Mouse (Mus musculus): ENCODE results near the gene Bbip1. TPM values are rescaled to one million over a fixed set of nuclear protein-coding genes. Genes with fewer than 3 reads are reported as not detected.

Gene Bbip1
- total and polyA plus RNA-seq, 2 experiments from 2014 or later: 138 to 196 TPM

DNA sequence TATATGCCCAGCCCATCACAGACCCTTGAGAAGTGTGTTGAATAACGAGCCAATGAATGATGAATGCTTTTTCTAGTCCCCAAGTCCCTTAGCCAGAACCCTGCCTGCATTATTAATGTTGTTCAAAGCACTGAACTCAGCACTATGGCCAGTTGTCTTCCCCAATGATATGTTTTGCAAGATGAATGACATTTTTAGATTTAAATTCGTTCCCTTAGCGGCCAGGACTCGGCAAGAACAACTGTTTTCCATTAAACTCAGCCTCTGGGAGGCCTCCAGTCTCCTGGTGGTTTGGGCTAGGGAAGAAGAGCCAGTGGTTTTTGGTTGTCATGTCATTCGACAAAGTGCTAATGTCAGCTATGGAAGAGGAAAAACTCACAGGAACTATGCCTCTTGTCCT lies 62.6 kb downstream of the Bbip1 start:
- H3K9me3 ChIP-seq (ENCODE audit: low read length): no peaks in the 10 kb centered on the region
- no peaks in the 10 kb centered on the region for H3K4me1 ChIP-seq (ENCODE audit: insufficient read depth)
- TF ChIP-seq CTCF (IDR thresholded peaks at IDR 0.05; ENCODE audit: low read depth): no peak
- no peak overlapping the region for H3K9ac ChIP-seq
- H3K27me3 ChIP-seq (ENCODE audit: insufficient read depth, low read length): no peaks in the 10 kb centered on the region
- H3K4me3 ChIP-seq (ENCODE audit: low read depth, low read length): no peak overlapping the region
- no peaks in the 10 kb centered on the region for H3K36me3 ChIP-seq (ENCODE audit: insufficient read depth)
- DNase-seq: no peak
- ATAC-seq: no peak
- no peak overlapping the region for H3K4me2 ChIP-seq (ENCODE audit: low read depth)
- H3K27ac ChIP-seq (ENCODE audit: low read depth, low read length): no peak overlapping the region
- 64% methylated on average over 5 of the region's 5 CpGs for WGBS

GRCm38 (mm10) chr19:53880460-53880859 lies 64.0 kb downstream of the Bbip1 start:
- no peak for TF ChIP-seq CTCF (IDR thresholded peaks at IDR 0.05; ENCODE audit: low read depth)
- Histone ChIP-seq H3K9me3 (ENCODE audit: low read length) (no peaks in the 10 kb centered on the region), H3K4me2 (ENCODE audit: low read depth) (no peak overlapping the region), H3K9ac (no peak overlapping the region), H3K27me3 (ENCODE audit: insufficient read depth, low read length) (no peaks in the 10 kb centered on the region), H3K27ac (ENCODE audit: low read depth, low read length) (no peak overlapping the region), H3K36me3 (ENCODE audit: insufficient read depth) (no peaks in the 10 kb centered on the region), H3K4me3 (ENCODE audit: low read depth, low read length) (no peak overlapping the region), H3K4me1 (ENCODE audit: insufficient read depth) (no peaks in the 10 kb centered on the region)
- ATAC-seq (no peak), DNase-seq (no peak)
- WGBS: 80% methylated on average over 1 of the region's 1 CpGs

Other genes with a start within 250 kb of the Bbip1 start
- gene Pdcd4, start 52.4 kb downstream of the Bbip1 start, total RNA-seq (2014; rRNA removed): 24.4 and 32.3 TPM in 2 replicates
- gene Pdcd4, start 52.4 kb downstream of the Bbip1 start, polyA plus RNA-seq (2015; fragmentation: Nextera tagmentation; extraction: Ambion mirVana): 55.1 and 82.7 TPM in 2 replicates
- 83.3 and 101 TPM in 2 replicates for gene Shoc2, start 321 bp downstream of the Bbip1 start, total RNA-seq (2014; rRNA removed)
- 38.6 and 49.6 TPM in 2 replicates for gene Shoc2, start 321 bp downstream of the Bbip1 start, polyA plus RNA-seq (2015; fragmentation: Nextera tagmentation; extraction: Ambion mirVana)
- gene Adra2a, start 99.5 kb upstream of the Bbip1 start, total RNA-seq (2014; rRNA removed): 9.1 and 17.3 TPM in 2 replicates
- 1.7 and 2.6 TPM in 2 replicates for gene Adra2a, start 99.5 kb upstream of the Bbip1 start, polyA plus RNA-seq (2015; fragmentation: Nextera tagmentation; extraction: Ambion mirVana)